8 mouse cellular contexts compared by ENCODE assay signal in the genomic region with DNA sequence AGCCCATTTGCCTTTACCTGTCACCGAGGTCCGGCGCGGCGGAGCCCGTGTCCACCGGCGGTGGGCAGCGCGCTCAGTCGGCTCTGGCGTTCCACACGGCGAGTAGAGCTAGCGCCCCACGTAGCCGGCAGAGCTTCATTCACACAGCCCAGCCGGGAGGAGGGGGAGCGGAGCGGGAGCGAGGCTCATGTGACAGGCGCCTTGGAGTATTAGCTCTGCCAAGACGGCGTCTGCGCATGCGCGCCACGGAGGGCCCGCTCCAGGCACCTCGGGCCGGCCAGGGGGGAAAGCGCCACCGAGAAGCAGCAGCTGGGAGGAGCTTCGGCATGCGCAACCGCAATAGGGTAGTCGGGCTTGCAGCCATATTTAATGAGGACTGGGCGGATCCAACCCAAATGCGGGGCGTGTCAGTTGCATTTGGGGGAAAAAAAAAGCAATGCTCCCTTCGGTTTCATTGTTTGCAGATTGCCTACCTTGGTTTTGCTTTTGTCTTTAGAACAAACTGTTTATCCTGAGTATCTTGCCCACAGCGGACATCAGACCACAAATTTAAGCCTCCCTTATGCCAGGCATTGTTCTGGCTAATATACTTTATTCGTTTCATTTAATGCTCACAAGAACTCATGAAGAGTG. TPM values are rescaled to one million over a fixed set of nuclear protein-coding genes. Genes with fewer than 3 reads are reported as not detected.
A peak's percentile ranks its signal among the peaks of the same experiment; 100 is the strongest.
DNase-seq lines count a peak whose midpoint lies in the region; ATAC-seq lines count a peak whose summit lies in the region.

A gene (minus strand): TSS at position 270 of the 633 bp plus-strand sequence.

- no peaks in the 10 kb centered on the region for H3K27me3 ChIP-seq in hindbrain, embryonic 16.5 days (replicated peaks; ENCODE audit: control insufficient read depth, insufficient read depth, low read length)

- WGBS in hindbrain, embryonic 16.5 days: 21% methylated on average over 34 of the region's 43 CpGs
- 13% methylated on average over 27 of the region's 43 CpGs for WGBS in macrophage (ENCODE audit: missing documents)

- peaks cover 42% of the 10 kb centered on the region for H3K79me2 ChIP-seq in macrophage (ENCODE audit: inconsistent target)

- H3K4me2 ChIP-seq in hindbrain, embryonic 16.5 days (ENCODE audit: low read length): peak within 1 kb of the TSS; percentile 55

- H3K4me1 ChIP-seq in hindbrain, embryonic 16.5 days (ENCODE audit: control insufficient read depth, insufficient read depth, low read depth, low read length): no peaks in the 10 kb centered on the region; the same call in 1 of the 2 replicates

- peak within 1 kb of the TSS; percentile 60 for H3K4me3 ChIP-seq in hindbrain, embryonic 16.5 days (ENCODE audit: low read length)
- peak within 1 kb of the TSS; percentile 51 for H3K4me3 ChIP-seq in macrophage (ENCODE audit: inconsistent target)

- H3K36me3 ChIP-seq in hindbrain, embryonic 16.5 days (ENCODE audit: control insufficient read depth, insufficient read depth, low read length): no peaks in the 10 kb centered on the region
- no peaks in the 10 kb centered on the region for H3K36me3 ChIP-seq in macrophage (ENCODE audit: inconsistent target)

- peak within 1 kb of the TSS; percentile 81 for H3K9ac ChIP-seq in hindbrain, embryonic 16.5 days (ENCODE audit: low read depth, low read length)

- peak; percentile 96 for DNase-seq in T-cell, adult 2 months (ENCODE audit: low spot score)
- DNase-seq in cerebellum, postnatal 36 days: peak; percentile 93 to 96
- peak; percentile 95 for DNase-seq in gastrocnemius, adult 18-20 months (ENCODE audit: low spot score)
- DNase-seq in left cerebral cortex, adult 18-20 months (ENCODE audit: low spot score in 2 of 2): peak; percentile 85 to 92
- peak; percentile 96 for DNase-seq in right cerebral cortex, adult 18-20 months
- peak; percentile 72 for DNase-seq in urinary bladder, postnatal 10 days (ENCODE audit: low spot score)

- peak; percentile 97 for ATAC-seq in hindbrain, embryonic 16.5 days

- peak within 1 kb of the TSS; percentile 93 for H3K27ac ChIP-seq in hindbrain, embryonic 16.5 days (ENCODE audit: low read depth, low read length)
- peak within 1 kb of the TSS; percentile 62 for H3K27ac ChIP-seq in macrophage

- no peaks in the 10 kb centered on the region for H3K9me3 ChIP-seq in hindbrain, embryonic 16.5 days (ENCODE audit: control insufficient read depth, low read length)

RNA-seq across cellular contexts. Expression of the gene that starts here (rescaled TPM):
- 1 to 10 TPM; 1.5 to 1.7 TPM for total RNA-seq in gastrocnemius, adult 18-20 months (2021)
- polyA plus RNA-seq in hindbrain, embryonic 16.5 days (2015; fragmentation: Nextera tagmentation; extraction: Ambion mirVana): 6.7 and 8.9 TPM in 2 replicates
- total RNA-seq in left cerebral cortex, adult 18-20 months (2021): 1 to 10 TPM; 8.6 to 8.8 TPM
- 100 to 1,000 TPM in 10 of 26 experiments, 10 to 100 TPM in 16; 30.0 to 270 (median 67.0) TPM for total RNA-seq in macrophage (2018; cell fraction: chromatin; rRNA removed)
- total RNA-seq in macrophage (2018; cell fraction: cytosol; rRNA removed): 100 to 1,000 TPM in 2 of 26 experiments, 10 to 100 TPM in 24; 26.9 to 126 (median 60.3) TPM
- 100 to 1,000 TPM in 13 of 26 experiments, 10 to 100 TPM in 13; 52.7 to 281 (median 101) TPM for total RNA-seq in macrophage (2018; cell fraction: nucleus; rRNA removed)
- polyA plus RNA-seq in macrophage (2018): 23.6 to 68.1 TPM (median 25.9 TPM) in 3 replicates

Comparison
In these comparisons a context has a peak if more than half of its experiments do, and no peak if none do; other contexts are left out.
1. Peak in every context shown above with its lines: DNase-seq, ATAC-seq, H3K4me3 ChIP-seq and H3K27ac ChIP-seq.